Mouse (Mus musculus) urinary bladder, postnatal 0 days (tissue): ENCODE data around the gene Egr4. TPM values are rescaled to one million over a fixed set of nuclear protein-coding genes. Genes with fewer than 3 reads are reported as not detected.

Source experiments
- polyA plus RNA-seq: library from polyadenylated mRNA; unstranded; fragments of >200 nt; fragmentation: Nextera tagmentation; extraction: Ambion mirVana; gene quantifications from 2 replicates; pipeline ENCODE4 v1.2.1, GENCODE M21; 2015

The Egr4 gene
- polyA plus RNA-seq = not detected in 2 replicates

GRCm38 (mm10) chr6:85513531-85513910 lies at the start of gene Egr4:
Gene Egr4 (minus strand): TSS chr6:85513589.

GRCm38 (mm10) chr6:85502911-85503250 lies 10.5 kb downstream of the Egr4 start, which contains the start of gene Fbxo41:
Gene Fbxo41 (minus strand): TSS chr6:85502994.

Other genes with a start within 250 kb of the Egr4 start
- gene Sfxn5, start 180.2 kb downstream of the Egr4 start, polyA plus RNA-seq = 3.1 and 5.5 TPM in 2 replicates
- 49.0 and 51.1 TPM in 2 replicates for gene Rab11fip5, start 139.0 kb downstream of the Egr4 start, polyA plus RNA-seq
- gene Noto, start 89.7 kb downstream of the Egr4 start, polyA plus RNA-seq = not detected in 2 replicates
- 20.0 and 22.2 TPM in 2 replicates for gene Smyd5, start 81.6 kb downstream of the Egr4 start, polyA plus RNA-seq
- 266 and 269 TPM in 2 replicates for gene Cct7, start 62.1 kb downstream of the Egr4 start, polyA plus RNA-seq
- 21.5 and 28.2 TPM in 2 replicates for gene Pradc1, start 61.6 kb downstream of the Egr4 start, polyA plus RNA-seq
- gene Fbxo41, start 10.6 kb downstream of the Egr4 start, polyA plus RNA-seq = 0.29 and 0.34 TPM in 2 replicates
- 1.1 and 1.2 TPM in 2 replicates for gene Alms1, start 73.9 kb upstream of the Egr4 start, polyA plus RNA-seq
- gene Nat8f7, start 199.6 kb upstream of the Egr4 start, polyA plus RNA-seq = 0.11 and 0.24 TPM in 2 replicates